Mouse (Mus musculus): Measurements from ENCODE around the gene Narf. TPM values are rescaled to one million over a fixed set of nuclear protein-coding genes. Genes with fewer than 3 reads are reported as not detected.
A peak's percentile ranks its signal among the peaks of the same experiment; 100 is the strongest.

The Narf gene
- polyA plus RNA-seq, 1 experiment from 2014 or later = 65.0 TPM

DNA sequence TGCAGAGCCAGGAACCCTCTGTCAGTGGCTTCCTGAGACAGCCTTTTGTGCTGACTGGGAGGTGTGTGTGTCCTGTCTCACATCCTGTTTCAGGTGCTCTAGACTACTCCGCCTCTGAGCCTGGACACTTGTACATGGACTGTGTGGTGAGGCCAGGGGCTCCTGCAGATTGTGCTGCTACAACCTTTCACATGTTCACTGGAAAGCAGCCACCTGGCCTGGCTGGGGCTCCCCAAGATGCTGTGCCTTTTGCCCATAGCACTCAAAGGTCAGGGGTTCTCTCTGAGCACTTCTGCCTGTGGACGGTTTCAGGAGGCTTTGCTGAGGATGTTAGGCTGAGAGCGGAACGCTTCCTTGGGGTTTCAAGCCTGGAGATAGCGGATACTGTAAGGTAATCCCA, 16.3 kb upstream of the Narf start:
- H3K4me3 ChIP-seq (replicated peaks) = no peak overlapping the region
- WGBS = 95% methylated on average over 5 of the region's 5 CpGs

DNA sequence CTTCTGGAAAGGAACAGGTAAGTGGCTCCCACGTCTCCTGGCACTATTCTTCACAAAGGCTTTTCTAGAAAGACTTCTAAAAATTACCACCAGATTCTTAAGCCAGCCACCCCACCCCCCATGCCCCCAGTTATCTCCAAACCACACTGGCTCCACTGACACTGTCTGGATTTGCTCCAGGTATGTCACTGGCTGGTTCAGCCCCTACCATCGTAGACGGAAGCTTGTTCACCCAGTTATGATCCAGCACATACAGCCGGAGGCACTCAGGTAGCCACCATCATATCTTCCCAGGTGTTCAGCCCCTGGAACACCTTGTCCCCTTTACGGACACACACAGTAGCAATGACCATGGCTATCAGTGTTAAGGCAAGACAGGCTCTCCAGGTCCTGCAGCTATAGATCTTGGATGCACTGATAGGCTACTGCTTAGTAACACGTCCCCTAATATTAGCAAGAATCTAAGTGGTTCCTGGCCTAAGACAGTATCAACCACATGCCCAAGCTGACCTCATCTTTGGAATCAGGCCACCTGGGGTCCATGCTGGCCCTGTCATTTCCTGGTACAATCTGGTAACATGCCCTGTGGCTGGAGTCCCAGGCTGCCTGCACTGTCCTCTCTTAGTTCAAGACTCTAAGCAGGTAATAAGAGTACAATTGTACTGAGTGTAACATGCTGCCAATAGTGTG, 15.6 kb upstream of the Narf start:
- ATAC-seq (ENCODE audit: low FRiP score) = no peak
- Histone ChIP-seq H3K4me2 (no peak overlapping the region), H3K27me3 (no peaks in the 10 kb centered on the region), H3K36me3 (replicated peaks) (peaks cover 87% of the 10 kb centered on the region), H3K4me3 (replicated peaks) (no peak overlapping the region), H3K9me3 (no peaks in the 10 kb centered on the region), H3K9ac (no peak overlapping the region), H3K27ac (no peak overlapping the region), H3K4me1 (no peaks in the 10 kb centered on the region)
- 90% methylated on average over 6 of the region's 6 CpGs for WGBS

More for the DNA sequence above, 16.3 kb upstream of the Narf start:
- Histone ChIP-seq H3K36me3 (replicated peaks) (peaks cover 82% of the 10 kb centered on the region), H3K27ac (no peak overlapping the region), H3K9me3 (no peaks in the 10 kb centered on the region), H3K4me2 (no peak overlapping the region), H3K4me1 (no peaks in the 10 kb centered on the region), H3K27me3 (no peaks in the 10 kb centered on the region), H3K9ac (no peak overlapping the region)
- no peak for ATAC-seq (ENCODE audit: low FRiP score)

DNA sequence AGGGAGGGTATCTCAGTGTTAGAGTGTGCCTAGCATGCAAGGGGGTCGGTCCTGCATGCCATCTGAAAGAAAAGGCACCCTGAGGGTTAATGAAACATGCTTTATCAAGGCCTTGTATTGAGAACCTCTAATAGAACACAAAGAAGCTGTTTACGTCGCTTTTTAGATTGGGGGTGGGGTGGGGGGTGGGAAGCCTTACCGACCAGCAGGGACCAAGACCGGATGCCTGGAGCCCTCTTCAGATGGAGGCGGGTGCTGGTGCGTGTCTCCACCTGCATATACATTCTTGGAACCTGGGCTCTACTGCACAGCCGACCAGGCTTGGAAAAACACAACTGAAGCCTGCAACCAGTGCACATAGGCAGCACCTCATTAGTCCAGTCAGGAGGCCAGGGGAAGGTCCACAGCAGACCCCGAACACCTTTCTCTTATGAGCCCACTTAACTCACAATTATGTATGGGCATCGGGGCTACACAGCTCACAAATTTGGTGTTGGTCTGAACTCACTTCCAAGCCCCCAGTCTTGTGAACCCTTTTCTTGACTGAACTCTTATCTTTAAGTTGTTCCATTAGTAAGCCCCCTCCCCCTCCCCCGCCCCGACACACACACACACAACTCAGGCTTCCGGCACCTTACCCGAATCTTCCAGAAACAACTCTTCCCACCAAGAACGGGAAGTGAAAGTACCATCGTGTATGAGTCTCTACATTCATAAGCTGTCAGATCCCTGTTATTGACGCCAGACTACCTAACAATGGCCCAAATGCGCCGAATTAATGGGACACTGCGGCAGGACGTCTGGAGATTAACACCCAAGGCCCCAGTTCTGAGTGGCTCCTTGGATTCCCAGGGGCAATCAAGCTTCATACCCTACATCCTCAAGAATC, 8.7 kb upstream of the Narf start:
- Histone ChIP-seq H3K4me1 (peaks cover 17% of the 10 kb centered on the region), H3K27ac (peak overlapping the region; percentile 65), H3K9ac (peak overlapping the region; percentile 77), H3K4me3 (replicated peaks) (peak overlapping the region; percentile 73), H3K36me3 (replicated peaks) (peaks cover 36% of the 10 kb centered on the region), H3K27me3 (no peaks in the 10 kb centered on the region), H3K9me3 (no peaks in the 10 kb centered on the region), H3K4me2 (peak overlapping the region; percentile 80)
- no peak; the same call in none of the 2 replicates for ATAC-seq (ENCODE audit: low FRiP score)
- WGBS = 25% methylated on average over 21 of the region's 21 CpGs

DNA sequence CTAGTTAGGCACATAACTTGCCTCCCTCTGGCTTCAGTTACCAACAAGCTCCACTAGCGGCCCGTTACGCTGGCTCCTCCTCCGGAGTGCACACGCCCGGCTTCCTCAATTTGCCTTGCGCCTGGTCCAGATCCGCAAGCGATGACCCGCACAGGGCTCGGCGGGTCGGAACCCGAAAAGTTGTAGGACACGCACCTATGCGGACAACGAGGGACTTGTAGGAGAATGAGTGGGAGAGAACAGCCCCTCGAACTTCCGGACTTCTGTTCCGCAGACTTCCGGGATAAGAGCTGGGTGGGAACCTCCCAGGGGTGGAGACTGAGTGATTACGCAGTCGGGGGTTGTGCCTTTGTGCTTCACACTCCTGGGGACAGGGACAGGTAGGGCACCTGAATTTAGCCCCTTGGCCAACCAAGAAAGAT, 8.0 kb upstream of the Narf start, which contains the start of gene Cybc1:
Cybc1 (minus strand) TSS at position 305 of the 422 bp plus-strand sequence.
- under 1% methylated on average over 23 of the region's 23 CpGs for WGBS
- ATAC-seq (ENCODE audit: low FRiP score) = peak; percentile 90
- peak within 1 kb of the TSS; percentile 73 for H3K4me3 ChIP-seq (replicated peaks)
- H3K27ac ChIP-seq = peak within 1 kb of the TSS; percentile 65
- H3K9me3 ChIP-seq = no peaks in the 10 kb centered on the region
- peaks cover 30% of the 10 kb centered on the region for H3K36me3 ChIP-seq (replicated peaks)
- peak within 1 kb of the TSS; percentile 77 for H3K9ac ChIP-seq
- H3K27me3 ChIP-seq = no peaks in the 10 kb centered on the region
- H3K4me1 ChIP-seq = peaks cover 17% of the 10 kb centered on the region
- H3K4me2 ChIP-seq = peak within 1 kb of the TSS; percentile 80

DNA sequence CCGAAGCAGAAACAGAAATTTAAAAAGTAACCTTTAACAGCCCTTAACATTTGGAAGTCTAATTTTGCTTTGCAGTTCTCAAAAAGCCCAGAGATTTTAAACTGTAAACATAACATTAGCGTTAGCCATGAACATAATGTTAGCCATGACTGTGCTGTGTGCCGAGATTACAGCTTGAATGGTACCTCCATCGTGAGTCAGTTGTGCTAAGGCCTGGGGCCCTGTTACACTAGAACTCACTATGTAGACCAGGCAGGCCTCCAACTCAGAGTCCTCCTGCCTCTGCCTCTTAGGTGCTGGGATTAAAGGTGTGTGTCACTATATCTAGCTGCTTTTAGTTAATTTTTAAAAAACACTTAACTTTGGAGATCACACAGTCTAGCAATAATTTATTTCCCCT, 5.9 kb upstream of the Narf start:
- no peaks in the 10 kb centered on the region for H3K9me3 ChIP-seq
- 84% methylated on average over 4 of the region's 4 CpGs for WGBS
- H3K27me3 ChIP-seq = no peaks in the 10 kb centered on the region
- H3K4me2 ChIP-seq = no peak overlapping the region
- H3K9ac ChIP-seq = no peak overlapping the region
- ATAC-seq (ENCODE audit: low FRiP score) = no peak
- H3K4me3 ChIP-seq (replicated peaks) = no peak overlapping the region
- peaks cover 25% of the 10 kb centered on the region for H3K4me1 ChIP-seq
- H3K27ac ChIP-seq = no peak overlapping the region
- peaks cover 8% of the 10 kb centered on the region for H3K36me3 ChIP-seq (replicated peaks)

DNA sequence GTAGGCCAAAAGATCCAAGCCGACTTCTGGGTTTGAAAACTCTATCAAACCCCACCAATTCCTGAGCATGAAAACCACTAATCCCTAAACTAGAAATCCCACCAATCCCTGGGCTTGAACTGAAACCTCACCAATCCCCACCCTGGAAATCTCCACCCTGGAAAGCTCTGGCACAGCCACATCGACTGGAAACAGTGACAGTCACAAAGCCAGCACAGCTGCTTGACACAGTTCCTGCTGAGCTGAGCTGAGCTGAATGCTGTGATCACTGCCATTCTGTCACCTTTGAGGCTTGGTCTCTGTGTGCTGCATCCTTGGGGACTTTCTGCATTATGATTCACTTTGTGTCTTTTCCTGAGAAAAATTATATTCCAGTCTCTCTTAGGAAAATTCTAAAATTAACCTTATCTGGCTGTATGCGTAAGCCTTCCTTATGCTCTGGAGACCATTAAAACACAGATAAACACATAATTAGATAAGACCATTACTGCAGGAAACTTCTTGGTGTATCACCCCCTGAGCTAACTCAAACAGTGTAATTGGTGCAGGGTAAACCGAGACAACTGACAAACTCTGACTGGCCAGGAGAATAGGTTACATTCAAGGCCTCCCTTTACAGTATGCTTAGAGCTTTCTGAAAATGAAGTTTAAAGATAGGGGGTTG, 5.3 kb upstream of the Narf start:
- ATAC-seq (ENCODE audit: low FRiP score) = no peak
- H3K27me3 ChIP-seq = no peaks in the 10 kb centered on the region
- H3K36me3 ChIP-seq (replicated peaks) = peaks cover 3% of the 10 kb centered on the region
- H3K4me2 ChIP-seq = no peak overlapping the region
- peaks cover 28% of the 10 kb centered on the region for H3K4me1 ChIP-seq
- H3K9me3 ChIP-seq = no peaks in the 10 kb centered on the region
- WGBS = 52% methylated on average over 4 of the region's 4 CpGs
- H3K9ac ChIP-seq = no peak overlapping the region
- no peak overlapping the region for H3K27ac ChIP-seq
- H3K4me3 ChIP-seq (replicated peaks) = no peak overlapping the region

DNA sequence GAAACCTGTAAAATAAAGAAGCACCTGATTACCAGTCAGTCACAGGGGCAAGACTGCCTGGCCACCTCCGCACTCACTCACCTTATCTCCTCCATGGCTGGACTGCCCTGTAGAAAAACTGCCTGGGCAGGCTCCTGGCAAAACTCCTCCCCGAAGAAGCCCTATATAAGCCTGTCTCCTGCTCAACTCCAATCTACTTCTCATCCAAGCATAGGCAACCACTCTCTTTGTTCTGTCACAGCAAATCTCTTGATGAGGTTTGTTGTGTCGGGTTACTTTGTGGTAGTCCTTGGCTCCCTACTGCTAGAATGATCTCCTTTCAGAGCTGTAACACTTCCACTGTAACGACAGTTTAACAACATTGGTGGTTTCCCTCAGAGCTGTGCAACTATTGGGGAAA, 4.3 kb upstream of the Narf start:
- ATAC-seq (ENCODE audit: low FRiP score) = no peak
- Histone ChIP-seq H3K27ac (no peak overlapping the region), H3K9ac (no peak overlapping the region), H3K9me3 (no peaks in the 10 kb centered on the region), H3K36me3 (replicated peaks) (no peaks in the 10 kb centered on the region), H3K4me3 (replicated peaks) (no peak overlapping the region), H3K27me3 (no peaks in the 10 kb centered on the region), H3K4me2 (no peak overlapping the region), H3K4me1 (peaks cover 26% of the 10 kb centered on the region)
- whole genome bisulfite sequencing = 33% methylated on average over 4 of the region's 4 CpGs

DNA sequence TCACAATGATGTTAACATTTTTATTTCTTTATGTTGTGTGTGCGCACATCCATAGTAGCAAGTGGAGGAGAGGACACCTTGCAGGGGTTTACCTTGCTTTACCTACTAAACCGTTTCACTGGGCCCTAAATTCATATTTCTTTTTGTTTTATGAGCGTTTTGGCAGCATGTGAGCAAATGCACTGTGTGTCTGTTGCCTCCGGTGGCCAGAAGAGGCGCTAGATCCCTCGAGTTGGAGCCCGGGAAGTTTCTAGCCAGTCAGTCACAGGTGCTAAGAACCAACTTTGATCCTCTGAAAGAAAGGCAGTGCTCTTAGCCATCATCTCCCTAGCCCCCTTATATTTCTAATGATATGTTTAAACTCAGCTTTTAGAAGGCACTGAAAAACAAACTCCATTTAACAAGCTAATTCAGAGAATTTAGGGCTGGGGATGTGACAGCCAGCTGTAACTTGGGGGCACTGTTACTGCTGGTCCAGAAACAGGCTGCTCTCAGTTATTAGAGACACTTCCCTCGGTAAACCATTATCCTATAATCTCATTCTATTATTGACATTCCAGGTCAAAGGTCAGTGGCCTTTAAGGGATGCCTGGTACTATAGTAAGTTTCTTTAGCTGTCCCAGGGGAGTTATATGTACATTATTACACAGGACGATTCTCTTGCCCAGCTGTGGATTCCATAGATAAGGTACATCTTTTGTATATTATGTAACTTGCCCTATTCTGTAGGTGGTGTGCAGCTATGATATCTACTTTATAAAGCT, 1.4 kb upstream of the Narf start:
- no peak overlapping the region for H3K9ac ChIP-seq
- H3K4me2 ChIP-seq = peak overlapping the region; percentile 56
- H3K4me1 ChIP-seq = peaks cover 26% of the 10 kb centered on the region
- no peak overlapping the region for H3K4me3 ChIP-seq (replicated peaks)
- no peaks in the 10 kb centered on the region for H3K9me3 ChIP-seq
- peaks cover 12% of the 10 kb centered on the region for H3K36me3 ChIP-seq (replicated peaks)
- peak overlapping the region; percentile 99 for H3K27ac ChIP-seq
- no peak for ATAC-seq (ENCODE audit: low FRiP score)
- no peaks in the 10 kb centered on the region for H3K27me3 ChIP-seq
- 30% methylated on average over 9 of the region's 9 CpGs for WGBS

DNA sequence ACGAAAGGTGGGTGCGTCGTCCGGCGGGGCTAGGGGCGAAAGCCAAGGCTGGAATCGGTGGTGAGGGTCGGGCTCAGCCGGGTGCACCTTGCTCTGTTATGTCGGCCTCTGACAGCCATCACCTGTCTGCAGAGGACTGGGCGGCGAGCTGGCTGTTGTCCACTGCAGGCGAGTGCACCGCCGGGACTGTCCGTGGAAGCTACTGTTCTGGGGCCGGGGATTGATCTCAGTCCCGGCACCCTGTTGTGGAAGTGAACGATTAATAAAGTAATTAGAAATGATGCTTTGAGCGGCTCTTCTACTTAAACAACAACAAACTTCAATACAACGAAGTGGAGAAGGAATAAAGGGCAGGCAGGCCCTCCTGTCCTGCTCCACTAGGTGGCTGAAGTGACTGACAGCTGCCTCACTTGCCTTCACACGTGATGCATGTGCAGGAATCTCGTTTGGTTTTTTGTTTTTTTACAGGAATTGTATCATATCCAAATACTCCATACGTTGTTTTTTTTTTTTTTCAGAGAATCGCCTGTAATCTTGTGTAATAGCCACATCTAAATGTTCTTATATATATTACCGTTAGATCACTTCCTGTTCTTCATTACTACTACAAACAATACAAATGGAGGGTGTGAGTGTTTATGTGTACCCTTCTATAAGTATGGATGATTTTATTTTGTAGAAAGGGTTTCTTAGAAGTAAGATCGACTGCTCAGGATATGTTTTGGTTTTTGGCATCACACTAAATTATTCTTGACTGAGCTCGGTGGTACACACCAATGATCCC, 484 bp downstream of the Narf start:
- Histone ChIP-seq H3K4me2 (peak overlapping the region; percentile 56), H3K4me3 (replicated peaks) (peak overlapping the region; percentile 77), H3K27ac (peak overlapping the region; percentile 99), H3K9me3 (no peaks in the 10 kb centered on the region), H3K9ac (peak overlapping the region; percentile 81), H3K27me3 (no peaks in the 10 kb centered on the region), H3K4me1 (peaks cover 33% of the 10 kb centered on the region), H3K36me3 (replicated peaks) (peaks cover 29% of the 10 kb centered on the region)
- 6% methylated on average over 28 of the region's 28 CpGs for WGBS
- ATAC-seq (ENCODE audit: low FRiP score) = 0 out of 2 replicates have a peak, but pooled peaks have one; percentile 1

DNA sequence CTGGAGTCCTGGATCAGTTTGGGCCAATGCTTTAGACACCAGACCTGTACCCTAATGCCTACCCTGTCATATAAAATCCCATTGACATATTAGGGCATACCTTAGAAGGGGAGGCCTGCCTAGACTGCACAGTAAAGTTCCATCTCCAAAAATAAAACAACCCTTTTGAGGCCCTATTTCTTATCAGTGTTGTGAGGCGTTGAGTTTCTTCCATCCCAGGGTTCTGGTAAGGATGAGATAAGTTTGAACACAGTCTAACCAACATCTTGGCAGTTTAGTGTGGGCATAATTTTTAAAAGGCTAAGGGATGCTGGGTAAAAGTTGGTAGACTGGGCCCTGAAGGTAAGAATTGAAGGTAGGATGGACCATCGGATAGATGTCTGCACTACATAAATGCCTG, 2.6 kb downstream of the Narf start:
- Histone ChIP-seq H3K27ac (no peak overlapping the region), H3K27me3 (no peaks in the 10 kb centered on the region), H3K36me3 (replicated peaks) (peaks cover 49% of the 10 kb centered on the region), H3K9me3 (no peaks in the 10 kb centered on the region), H3K4me2 (peak overlapping the region; percentile 6; the same call in 1 of the 2 replicates), H3K4me3 (replicated peaks) (no peak overlapping the region), H3K4me1 (peaks cover 33% of the 10 kb centered on the region), H3K9ac (no peak overlapping the region)
- WGBS = 98% methylated on average over 2 of the region's 2 CpGs
- no peak for ATAC-seq (ENCODE audit: low FRiP score)

DNA sequence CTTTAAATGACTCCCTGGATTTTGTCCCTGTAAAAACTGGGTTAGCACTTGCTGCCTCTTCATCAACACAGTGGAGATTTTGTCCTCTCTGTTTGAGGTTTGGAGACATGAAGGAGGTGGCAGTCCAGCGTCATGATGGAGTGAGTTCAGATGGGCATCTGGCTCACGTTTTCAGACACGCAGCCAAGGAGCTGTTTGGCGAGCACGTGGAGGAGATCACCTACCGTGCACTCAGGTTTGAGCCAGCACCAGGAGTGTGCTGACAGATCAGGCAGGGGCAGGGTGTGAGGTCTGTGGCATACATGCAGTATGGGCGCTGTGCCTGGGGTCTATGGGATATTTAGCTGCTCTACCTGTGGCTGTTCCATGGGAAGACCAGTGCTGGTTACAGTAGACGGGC, 13.1 kb downstream of the Narf start:
- no peak for ATAC-seq (ENCODE audit: low FRiP score)
- Histone ChIP-seq H3K36me3 (replicated peaks) (peaks cover 95% of the 10 kb centered on the region), H3K9ac (no peak overlapping the region), H3K27me3 (no peaks in the 10 kb centered on the region), H3K27ac (no peak overlapping the region), H3K9me3 (no peaks in the 10 kb centered on the region), H3K4me3 (replicated peaks) (no peak overlapping the region), H3K4me1 (no peaks in the 10 kb centered on the region), H3K4me2 (no peak overlapping the region)
- WGBS = 91% methylated on average over 8 of the region's 8 CpGs
